8 mouse cellular contexts compared by ENCODE assay signal in genomic region chr1:167000529-167001173, GRCm38 (mm10). TPM values are rescaled to one million over a fixed set of nuclear protein-coding genes. Genes with fewer than 3 reads are reported as not detected.
DNase-seq lines count a peak whose midpoint lies in the region; ATAC-seq lines count a peak whose summit lies in the region.

No protein-coding gene starts in this region.

- H3K27ac ChIP-seq in hindbrain, embryonic 12.5 days: peak overlapping the region; percentile 97

- peaks cover 28% of the 10 kb centered on the region for H3K4me1 ChIP-seq in hindbrain, embryonic 12.5 days

- WGBS in hindbrain, embryonic 12.5 days: under 1% methylated on average over 37 of the region's 76 CpGs

- no peaks in the 10 kb centered on the region for H3K9me3 ChIP-seq in hindbrain, embryonic 12.5 days (replicated peaks)

- H3K36me3 ChIP-seq in hindbrain, embryonic 12.5 days: no peaks in the 10 kb centered on the region

- H3K27me3 ChIP-seq in hindbrain, embryonic 12.5 days: peaks cover 16% of the 10 kb centered on the region; the same call in 1 of the 2 replicates

- H3K4me3 ChIP-seq in hindbrain, embryonic 12.5 days: peak overlapping the region; percentile 91

- H3K9ac ChIP-seq in hindbrain, embryonic 12.5 days: peak overlapping the region; percentile 93

- peak; percentile 82 for ATAC-seq in hindbrain, embryonic 12.5 days (ENCODE audit: low FRiP score)

- peak; percentile 75 for DNase-seq in NIH3T3 (ENCODE audit: low read depth)
- DNase-seq in cerebellum, adult 9-10 months: peak; percentile 75
- DNase-seq in frontal cortex, postnatal 14 days (ENCODE audit: low spot score in 2 of 2): peak; percentile 49 to 62
- peak; percentile 54 to 58 for DNase-seq in layer of hippocampus, postnatal 36 days
- peak; percentile 61 for DNase-seq in lung, postnatal 25 days (ENCODE audit: low spot score)
- DNase-seq in retina, postnatal 1 day: peak; percentile 90
- DNase-seq in urinary bladder, adult 2 months (ENCODE audit: low spot score): peak; percentile 77

- peak overlapping the region; percentile 81 for H3K4me2 ChIP-seq in hindbrain, embryonic 12.5 days (replicated peaks)

RNA-seq across cellular contexts. Expression of gene Fam78b, which starts 0.6 kb away (rescaled TPM):
- 11.6 and 13.8 TPM in 2 replicates for polyA plus RNA-seq in hindbrain, embryonic 12.5 days (2016; fragmentation: Nextera tagmentation; extraction: Ambion mirVana)
- total RNA-seq in layer of hippocampus, postnatal 36 days (2021): 10 to 100 TPM; 24.5 to 26.9 TPM
- 12.0 and 12.9 TPM in 2 replicates for polyA plus RNA-seq in urinary bladder, adult 2 months (2012; rRNA removed)

Comparison
In these comparisons a context has a peak if more than half of its experiments do, and no peak if none do; other contexts are left out.
1. Peak in every context shown above with its lines: DNase-seq, ATAC-seq, H3K4me3 ChIP-seq and H3K27ac ChIP-seq.